Mouse (Mus musculus) midbrain, embryonic 16.5 days (tissue): Measurements from ENCODE around the gene Col1a2. TPM values are rescaled to one million over a fixed set of nuclear protein-coding genes. Genes with fewer than 3 reads are reported as not detected.

Source experiments
- ATAC-seq: fragments of 200-750 bp; cut with Nextera tagmentation; 2 replicates; pipeline ENCODE4 v1.8.0; 2017; ENCODE audit warnings: moderate TSS enrichment
- H3K27ac ChIP-seq: fragments of 300-500 bp; sonication (generic); 2 replicates; pipeline ENCODE4 v1.5.1; 2014; ENCODE audit warnings: mild to moderate bottlenecking, low read length, mixed read lengths
- H3K27me3 ChIP-seq: fragments of 300-500 bp; sonication (generic); 2 replicates; pipeline ENCODE4 v1.6.1; 2014; ENCODE audit warnings: low read depth, low read length, mixed read lengths; ENCODE audit not compliant: control insufficient read depth, insufficient read depth
- H3K36me3 ChIP-seq: fragments of 300-500 bp; sonication (generic); 2 replicates; pipeline ENCODE4 v1.6.1; 2014; ENCODE audit warnings: mild to moderate bottlenecking, low read length, moderate library complexity, mixed read lengths; ENCODE audit not compliant: control insufficient read depth, insufficient read depth
- H3K4me1 ChIP-seq: fragments of 300-500 bp; sonication (generic); 2 replicates; pipeline ENCODE4 v1.6.1; 2014; ENCODE audit warnings: mild to moderate bottlenecking, low read length, mixed read lengths; ENCODE audit not compliant: control insufficient read depth, insufficient read depth
- H3K4me2 ChIP-seq: fragments of 300-500 bp; sonication (generic); 2 replicates; pipeline ENCODE4 v1.6.1; 2014; ENCODE audit warnings: mild to moderate bottlenecking, low read length, mixed read lengths
- H3K4me3 ChIP-seq: fragments of 300-500 bp; sonication (generic); 2 replicates; pipeline ENCODE4 v1.5.1; 2014; ENCODE audit warnings: low read depth, mild to moderate bottlenecking, low read length, moderate library complexity, mixed read lengths
- H3K9ac ChIP-seq: fragments of 300-500 bp; sonication (generic); 2 replicates; pipeline ENCODE4 v1.6.1; 2014; ENCODE audit warnings: low read depth, low read length, mixed read lengths
- H3K9me3 ChIP-seq: fragments of 300-500 bp; sonication (generic); replicated peaks from 2 replicates; pipeline ENCODE4 v1.6.1; 2014; ENCODE audit warnings: mild to moderate bottlenecking, low read length, mixed read lengths; ENCODE audit not compliant: control insufficient read depth, poor library complexity, severe bottlenecking
- WGBS: fragments of 180-500 bp; shearing (Covaris S2); extraction: QIAGEN DNeasy Blood & Tissue Kit; methylation state at CpG from one replicate; pipeline ENCODE4 v1.1.7; 2014; 5-methylcytosine and 5-hydroxymethylcytosine counted together
- polyA plus RNA-seq: library from polyadenylated mRNA; unstranded; fragments of >200 nt; fragmentation: Nextera tagmentation; extraction: Ambion mirVana; gene quantifications from 2 replicates; pipeline ENCODE4 v1.2.1, GENCODE M21; 2015

Col1a2 gene
- polyA plus RNA-seq, 1 experiment from 2014 or later, result 78.9 TPM

GRCm38 (mm10) chr6:4488349-4488748 is 16.3 kb upstream of the Col1a2 start:
- H3K27ac ChIP-seq, result no peak overlapping the region
- no peaks in the 10 kb centered on the region for H3K4me1 ChIP-seq
- no peak overlapping the region for H3K4me2 ChIP-seq
- H3K27me3 ChIP-seq, result no peaks in the 10 kb centered on the region
- no peak overlapping the region for H3K4me3 ChIP-seq
- no peak overlapping the region for H3K9ac ChIP-seq
- H3K9me3 ChIP-seq, result no peaks in the 10 kb centered on the region
- ATAC-seq, result no peak
- H3K36me3 ChIP-seq, result no peaks in the 10 kb centered on the region
- 12% methylated on average over 1 of the region's 1 CpGs for WGBS

- H3K36me3 ChIP-seq, result no peaks in the 10 kb centered on the region
- no peak overlapping the region for H3K27ac ChIP-seq
- 58% methylated on average over 1 of the region's 1 CpGs for WGBS
- H3K9me3 ChIP-seq, result no peaks in the 10 kb centered on the region
- H3K27me3 ChIP-seq, result no peaks in the 10 kb centered on the region
- H3K9ac ChIP-seq, result no peak overlapping the region
- H3K4me2 ChIP-seq, result no peak overlapping the region
- H3K4me1 ChIP-seq, result no peaks in the 10 kb centered on the region
- no peak for ATAC-seq
- no peak overlapping the region for H3K4me3 ChIP-seq
Observed at GRCm38 (mm10) chr6:4488966-4489365, 15.6 kb upstream of the Col1a2 start.

DNA sequence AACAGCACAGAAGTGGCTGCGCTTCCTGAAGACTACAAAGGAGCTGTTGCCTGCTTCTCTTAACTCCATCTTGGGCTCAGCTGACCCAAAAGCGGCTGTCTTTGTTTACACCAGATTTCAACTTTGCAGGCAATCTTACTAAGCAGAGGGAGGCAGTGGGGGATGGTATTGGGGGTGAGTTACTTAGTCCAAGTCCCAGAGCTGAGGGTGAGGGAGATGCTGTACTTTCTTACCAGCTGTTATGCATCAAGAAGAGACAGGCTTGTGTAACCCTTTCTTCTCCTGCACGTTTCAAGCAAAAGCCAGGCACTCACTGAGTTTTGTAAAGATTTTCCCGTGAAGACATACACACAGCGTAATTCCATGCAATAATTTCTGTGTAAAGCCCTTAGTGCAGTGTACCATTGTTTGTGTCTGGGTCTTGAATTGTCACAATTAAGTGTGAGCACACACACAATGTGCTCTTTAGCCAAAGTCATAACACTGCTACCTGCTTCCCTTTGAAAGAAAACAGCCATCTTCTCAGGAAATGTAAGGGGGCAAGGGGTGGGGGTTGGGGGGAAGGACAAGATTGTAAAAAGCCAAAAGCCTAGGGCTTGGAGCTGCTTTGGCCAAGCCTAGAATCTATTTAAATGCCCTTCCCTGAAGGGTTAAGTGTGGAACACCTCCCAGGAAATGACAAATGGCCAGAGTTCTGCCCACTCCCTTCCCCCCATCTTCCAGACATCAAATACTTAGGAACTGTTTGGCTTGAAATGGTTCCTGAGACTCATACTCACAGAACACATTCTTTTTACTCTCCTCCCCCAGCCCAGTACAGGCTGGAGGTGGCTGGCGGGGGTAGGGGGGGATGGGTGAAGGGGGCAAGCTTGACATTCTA is 15.0 kb upstream of the Col1a2 start:
- no peak overlapping the region for H3K27ac ChIP-seq
- H3K36me3 ChIP-seq, result no peaks in the 10 kb centered on the region
- WGBS, result 56% methylated on average over 6 of the region's 6 CpGs
- H3K4me3 ChIP-seq, result no peak overlapping the region
- no peaks in the 10 kb centered on the region for H3K4me1 ChIP-seq
- no peak for ATAC-seq
- no peaks in the 10 kb centered on the region for H3K9me3 ChIP-seq
- H3K4me2 ChIP-seq, result no peak overlapping the region
- no peak overlapping the region for H3K9ac ChIP-seq
- no peaks in the 10 kb centered on the region for H3K27me3 ChIP-seq

GRCm38 (mm10) chr6:4493666-4494065 is 10.9 kb upstream of the Col1a2 start:
- H3K4me1 ChIP-seq, result no peaks in the 10 kb centered on the region
- no peaks in the 10 kb centered on the region for H3K36me3 ChIP-seq
- no peak overlapping the region for H3K27ac ChIP-seq
- 77% methylated on average over 2 of the region's 2 CpGs for WGBS
- H3K27me3 ChIP-seq, result no peaks in the 10 kb centered on the region
- H3K4me3 ChIP-seq, result no peak overlapping the region
- no peaks in the 10 kb centered on the region for H3K9me3 ChIP-seq
- ATAC-seq, result no peak
- H3K4me2 ChIP-seq, result no peak overlapping the region
- no peak overlapping the region for H3K9ac ChIP-seq

- Histone ChIP-seq H3K36me3 (no peaks in the 10 kb centered on the region), H3K9ac (no peak overlapping the region), H3K4me2 (no peak overlapping the region), H3K27me3 (no peaks in the 10 kb centered on the region), H3K27ac (no peak overlapping the region), H3K4me1 (no peaks in the 10 kb centered on the region), H3K9me3 (no peaks in the 10 kb centered on the region), H3K4me3 (no peak overlapping the region)
- ATAC-seq, result no peak
- WGBS, result 89% methylated on average over 1 of the region's 1 CpGs
Observed at GRCm38 (mm10) chr6:4496428-4496827, 8.2 kb upstream of the Col1a2 start.

GRCm38 (mm10) chr6:4503106-4503505 is 1.5 kb upstream of the Col1a2 start:
- H3K4me1 ChIP-seq, result peaks cover 3% of the 10 kb centered on the region; the same call in 1 of the 2 replicates
- H3K4me2 ChIP-seq, result no peak overlapping the region
- no peak overlapping the region for H3K9ac ChIP-seq
- no peaks in the 10 kb centered on the region for H3K36me3 ChIP-seq
- H3K27me3 ChIP-seq, result peaks cover 9% of the 10 kb centered on the region
- no peak overlapping the region for H3K4me3 ChIP-seq
- no peaks in the 10 kb centered on the region for H3K9me3 ChIP-seq
- H3K27ac ChIP-seq, result no peak overlapping the region
- 0% methylated on average over 1 of the region's 1 CpGs for WGBS
- no peak for ATAC-seq

DNA sequence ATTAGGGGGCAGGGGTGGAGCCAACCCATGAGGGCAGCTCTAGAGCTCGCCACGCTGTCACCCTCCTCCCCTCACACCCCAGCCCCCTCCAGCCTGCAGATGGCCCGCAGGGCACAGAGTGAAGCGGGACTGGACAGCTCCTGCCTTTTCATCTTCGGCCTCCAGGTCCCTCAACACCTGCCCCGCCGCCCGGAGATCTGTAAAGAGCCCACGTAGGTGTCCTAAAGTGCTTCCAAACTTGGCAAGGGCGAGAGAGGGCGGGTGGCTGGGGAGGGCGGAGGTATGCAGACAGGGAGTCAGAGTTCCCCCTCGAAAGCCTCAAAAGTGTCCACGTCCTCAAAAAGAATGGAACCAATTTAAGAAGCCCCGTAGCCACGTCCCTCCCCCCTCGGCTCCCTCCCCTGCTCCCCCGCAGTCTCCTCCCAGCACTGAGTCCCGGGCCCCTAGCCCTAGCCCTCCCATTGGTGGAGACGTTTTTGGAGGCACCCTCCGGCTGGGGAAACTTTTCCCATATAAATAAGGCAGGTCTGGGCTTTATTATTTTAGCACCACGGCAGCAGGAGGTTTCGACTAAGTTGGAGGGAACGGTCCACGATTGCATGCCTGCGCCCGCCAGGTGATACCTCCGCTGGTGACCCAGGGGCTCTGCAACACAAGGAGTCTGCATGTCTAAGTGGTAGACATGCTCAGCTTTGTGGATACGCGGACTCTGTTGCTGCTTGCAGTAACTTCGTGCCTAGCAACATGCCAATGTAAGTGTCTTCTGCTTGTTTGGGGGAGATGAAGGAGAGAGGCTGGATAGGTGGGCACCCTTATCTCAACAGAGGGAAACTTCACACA is 764 bp downstream of the Col1a2 start:
- Histone ChIP-seq H3K4me3 (peak overlapping the region; percentile 35), H3K36me3 (no peaks in the 10 kb centered on the region), H3K4me1 (peaks cover 3% of the 10 kb centered on the region; the same call in 1 of the 2 replicates), H3K27ac (no peak overlapping the region), H3K27me3 (peaks cover 9% of the 10 kb centered on the region), H3K9me3 (no peaks in the 10 kb centered on the region), H3K4me2 (peak overlapping the region; percentile 64), H3K9ac (peak overlapping the region; percentile 31; the same call in 1 of the 2 replicates)
- peak; percentile 62 for ATAC-seq
- WGBS, result under 1% methylated on average over 31 of the region's 31 CpGs

GRCm38 (mm10) chr6:4506106-4506505 is 1.5 kb downstream of the Col1a2 start:
- Histone ChIP-seq H3K4me1 (peaks cover 3% of the 10 kb centered on the region; the same call in 1 of the 2 replicates), H3K27me3 (peaks cover 9% of the 10 kb centered on the region), H3K27ac (no peak overlapping the region), H3K4me3 (no peak overlapping the region; the same call in 1 of the 2 replicates), H3K9me3 (no peaks in the 10 kb centered on the region), H3K36me3 (no peaks in the 10 kb centered on the region), H3K4me2 (peak overlapping the region; percentile 64), H3K9ac (no peak overlapping the region)
- WGBS, result 9% methylated on average over 11 of the region's 11 CpGs
- ATAC-seq, result no peak

- Histone ChIP-seq H3K9ac (no peak overlapping the region), H3K36me3 (no peaks in the 10 kb centered on the region), H3K4me3 (no peak overlapping the region), H3K27me3 (peaks cover 9% of the 10 kb centered on the region), H3K9me3 (no peaks in the 10 kb centered on the region), H3K4me1 (peaks cover 3% of the 10 kb centered on the region; the same call in 1 of the 2 replicates), H3K27ac (no peak overlapping the region), H3K4me2 (no peak overlapping the region)
- no peak for ATAC-seq
- 81% methylated on average over 5 of the region's 5 CpGs for WGBS
Observed at GRCm38 (mm10) chr6:4506791-4507190, 2.2 kb downstream of the Col1a2 start.
